Mouse (Mus musculus) liver, embryonic 11.5 days (tissue): ENCODE results near the gene Sox5. TPM values are rescaled to one million over a fixed set of nuclear protein-coding genes. Genes with fewer than 3 reads are reported as not detected.

Source experiments
- ATAC-seq: fragments of 200-750 bp; cut with Nextera tagmentation; replicated peaks from 2 replicates; pipeline ENCODE4 v1.8.0; 2017; ENCODE audit warnings: moderate number of reproducible peaks, mild to moderate bottlenecking, moderate TSS enrichment, moderate library complexity; ENCODE audit not compliant: low FRiP score
- DNase-seq: peaks from one replicate; pipeline ENCODE4 v3.0.0-alpha.2; 2017; ENCODE audit warnings: low spot score
- H3K27ac ChIP-seq: fragments of 300-500 bp; sonication (generic); 2 replicates; pipeline ENCODE4 v1.5.1; 2014; ENCODE audit warnings: mild to moderate bottlenecking, low read depth, low read length, control low read depth
- H3K27me3 ChIP-seq: fragments of 300-500 bp; sonication (generic); replicated peaks from 2 replicates; pipeline ENCODE4 v1.6.1; 2014; ENCODE audit warnings: low read length, mixed read lengths; ENCODE audit not compliant: control insufficient read depth, insufficient read depth
- H3K36me3 ChIP-seq: fragments of 300-500 bp; sonication (generic); 2 replicates; pipeline ENCODE4 v1.6.1; 2014; ENCODE audit warnings: mild to moderate bottlenecking, low read length, moderate library complexity, mixed read lengths; ENCODE audit not compliant: control insufficient read depth, insufficient read depth
- H3K4me1 ChIP-seq: fragments of 300-500 bp; sonication (generic); replicated peaks from 2 replicates; pipeline ENCODE4 v1.6.1; 2014; ENCODE audit warnings: low read length, mixed read lengths; ENCODE audit not compliant: control insufficient read depth, insufficient read depth
- H3K4me2 ChIP-seq: fragments of 300-500 bp; sonication (generic); 2 replicates; pipeline ENCODE4 v1.6.1; 2014; ENCODE audit warnings: mild to moderate bottlenecking, control low read depth, moderate library complexity
- H3K4me3 ChIP-seq: fragments of 300-500 bp; sonication (generic); 2 replicates; pipeline ENCODE4 v1.5.1; 2014; ENCODE audit warnings: low read depth, low read length, control low read depth
- H3K9ac ChIP-seq: fragments of 300-500 bp; sonication (generic); 2 replicates; pipeline ENCODE4 v1.6.1; 2014; ENCODE audit warnings: low read depth, low read length, control low read depth
- H3K9me3 ChIP-seq: fragments of 300-500 bp; sonication (generic); 2 replicates; pipeline ENCODE4 v1.6.1; 2016; ENCODE audit warnings: low read length, inconsistent platforms, mixed read lengths; ENCODE audit not compliant: control insufficient read depth
- WGBS: fragments of 180-500 bp; shearing (Covaris S2); extraction: QIAGEN DNeasy Blood & Tissue Kit; methylation state at CpG from one replicate; pipeline ENCODE4 v1.1.7; 2014; 5-methylcytosine and 5-hydroxymethylcytosine counted together
- polyA plus RNA-seq: library from polyadenylated mRNA; unstranded; fragments of >200 nt; fragmentation: Nextera tagmentation; extraction: Ambion mirVana; gene quantifications from 2 replicates; pipeline ENCODE4 v1.2.1, GENCODE M21; 2014

Sox5 gene
- polyA plus RNA-seq, 1 experiment from 2014 or later: 10.6 TPM

- Histone ChIP-seq H3K27ac (no peak overlapping the region; the same call in 1 of the 2 replicates), H3K9me3 (no peaks in the 10 kb centered on the region), H3K4me3 (no peak overlapping the region), H3K36me3 (no peaks in the 10 kb centered on the region), H3K4me2 (no peak overlapping the region), H3K4me1 (no peaks in the 10 kb centered on the region), H3K9ac (no peak overlapping the region), H3K27me3 (no peaks in the 10 kb centered on the region)
- 80% methylated on average over 5 of the region's 5 CpGs for WGBS
- no peak for ATAC-seq
- DNase-seq: no peak
Observed at GRCm38 (mm10) chr6:144176674-144177073, 605.1 kb downstream of the Sox5 start.

GRCm38 (mm10) chr6:144175590-144175989 lies 606.2 kb downstream of the Sox5 start:
- Histone ChIP-seq H3K27me3 (no peaks in the 10 kb centered on the region), H3K4me1 (no peaks in the 10 kb centered on the region), H3K9ac (no peak overlapping the region), H3K27ac (no peak overlapping the region), H3K9me3 (no peaks in the 10 kb centered on the region), H3K4me2 (no peak overlapping the region), H3K36me3 (no peaks in the 10 kb centered on the region), H3K4me3 (no peak overlapping the region)
- 66% methylated on average over 3 of the region's 3 CpGs for WGBS
- DNase-seq (no peak), ATAC-seq (no peak)

GRCm38 (mm10) chr6:144170541-144170940 lies 611.2 kb downstream of the Sox5 start:
- H3K36me3 ChIP-seq: no peaks in the 10 kb centered on the region
- no peak overlapping the region for H3K4me3 ChIP-seq
- WGBS: 71% methylated on average over 4 of the region's 4 CpGs
- no peaks in the 10 kb centered on the region for H3K9me3 ChIP-seq
- DNase-seq: no peak
- H3K4me1 ChIP-seq: no peaks in the 10 kb centered on the region
- H3K27ac ChIP-seq: no peak overlapping the region
- no peak overlapping the region for H3K4me2 ChIP-seq
- no peak overlapping the region for H3K9ac ChIP-seq
- ATAC-seq: no peak
- no peaks in the 10 kb centered on the region for H3K27me3 ChIP-seq

- H3K9ac ChIP-seq: no peak overlapping the region
- H3K27ac ChIP-seq: no peak overlapping the region
- no peak overlapping the region for H3K4me2 ChIP-seq
- WGBS: 63% methylated on average over 4 of the region's 4 CpGs
- H3K27me3 ChIP-seq: no peaks in the 10 kb centered on the region
- DNase-seq: no peak
- H3K9me3 ChIP-seq: no peaks in the 10 kb centered on the region
- H3K4me3 ChIP-seq: no peak overlapping the region
- no peaks in the 10 kb centered on the region for H3K4me1 ChIP-seq
- no peaks in the 10 kb centered on the region for H3K36me3 ChIP-seq
- ATAC-seq: no peak
Observed at GRCm38 (mm10) chr6:144169791-144170190, 612.0 kb downstream of the Sox5 start.

GRCm38 (mm10) chr6:144168696-144169476 lies 612.9 kb downstream of the Sox5 start:
- WGBS: 82% methylated on average over 12 of the region's 12 CpGs
- Histone ChIP-seq H3K9me3 (no peaks in the 10 kb centered on the region), H3K9ac (no peak overlapping the region), H3K27me3 (no peaks in the 10 kb centered on the region), H3K4me3 (no peak overlapping the region), H3K36me3 (no peaks in the 10 kb centered on the region), H3K4me1 (no peaks in the 10 kb centered on the region), H3K4me2 (no peak overlapping the region), H3K27ac (no peak overlapping the region)
- ATAC-seq (no peak), DNase-seq (no peak)

- 92% methylated on average over 7 of the region's 7 CpGs for WGBS
- no peak overlapping the region for H3K27ac ChIP-seq
- ATAC-seq: no peak; the same call in 1 of the 2 replicates
- H3K4me1 ChIP-seq: no peaks in the 10 kb centered on the region
- no peaks in the 10 kb centered on the region for H3K9me3 ChIP-seq
- H3K4me2 ChIP-seq: no peak overlapping the region
- no peaks in the 10 kb centered on the region for H3K27me3 ChIP-seq
- no peak for DNase-seq
- H3K36me3 ChIP-seq: no peaks in the 10 kb centered on the region
- H3K4me3 ChIP-seq: no peak overlapping the region
- H3K9ac ChIP-seq: no peak overlapping the region
Observed at GRCm38 (mm10) chr6:144167058-144167457, 614.7 kb downstream of the Sox5 start.

- H3K4me3 ChIP-seq: no peak overlapping the region
- WGBS: 84% methylated on average over 8 of the region's 8 CpGs
- no peak for ATAC-seq
- H3K27ac ChIP-seq: no peak overlapping the region
- H3K4me1 ChIP-seq: no peaks in the 10 kb centered on the region
- no peak overlapping the region for H3K9ac ChIP-seq
- H3K36me3 ChIP-seq: no peaks in the 10 kb centered on the region
- H3K4me2 ChIP-seq: no peak overlapping the region
- no peaks in the 10 kb centered on the region for H3K9me3 ChIP-seq
- no peak for DNase-seq
- H3K27me3 ChIP-seq: no peaks in the 10 kb centered on the region
Observed at GRCm38 (mm10) chr6:144166651-144167050, 615.1 kb downstream of the Sox5 start.

- H3K27ac ChIP-seq: no peak overlapping the region
- WGBS: 63% methylated on average over 8 of the region's 8 CpGs
- no peak for DNase-seq
Observed at GRCm38 (mm10) chr6:144166104-144166503, 615.7 kb downstream of the Sox5 start.

GRCm38 (mm10) chr6:144163501-144163900 lies 618.3 kb downstream of the Sox5 start:
- Histone ChIP-seq H3K27ac (no peak overlapping the region), H3K4me1 (no peaks in the 10 kb centered on the region), H3K9me3 (no peaks in the 10 kb centered on the region), H3K36me3 (no peaks in the 10 kb centered on the region), H3K9ac (no peak overlapping the region), H3K27me3 (no peaks in the 10 kb centered on the region), H3K4me3 (no peak overlapping the region), H3K4me2 (no peak overlapping the region)
- ATAC-seq (no peak), DNase-seq (no peak)
- WGBS: 90% methylated on average over 9 of the region's 9 CpGs

More at GRCm38 (mm10) chr6:144166104-144166503, 615.7 kb downstream of the Sox5 start:
- no peak for ATAC-seq
- Histone ChIP-seq H3K36me3 (no peaks in the 10 kb centered on the region), H3K4me3 (no peak overlapping the region), H3K27me3 (no peaks in the 10 kb centered on the region), H3K4me2 (no peak overlapping the region), H3K9ac (no peak overlapping the region), H3K4me1 (no peaks in the 10 kb centered on the region), H3K9me3 (no peaks in the 10 kb centered on the region)
